Mouse (Mus musculus) telencephalon, adult 2 months (tissue): Measurements from ENCODE around the gene Pde4dip.
A peak's percentile ranks its signal among the peaks of the same experiment; 100 is the strongest.

Experiments
- DNase-seq: peaks from one replicate; pipeline ENCODE4 v3.0.0-alpha.2; 2011; ENCODE audit warnings: low read depth, low spot score

Gene Pde4dip

DNA sequence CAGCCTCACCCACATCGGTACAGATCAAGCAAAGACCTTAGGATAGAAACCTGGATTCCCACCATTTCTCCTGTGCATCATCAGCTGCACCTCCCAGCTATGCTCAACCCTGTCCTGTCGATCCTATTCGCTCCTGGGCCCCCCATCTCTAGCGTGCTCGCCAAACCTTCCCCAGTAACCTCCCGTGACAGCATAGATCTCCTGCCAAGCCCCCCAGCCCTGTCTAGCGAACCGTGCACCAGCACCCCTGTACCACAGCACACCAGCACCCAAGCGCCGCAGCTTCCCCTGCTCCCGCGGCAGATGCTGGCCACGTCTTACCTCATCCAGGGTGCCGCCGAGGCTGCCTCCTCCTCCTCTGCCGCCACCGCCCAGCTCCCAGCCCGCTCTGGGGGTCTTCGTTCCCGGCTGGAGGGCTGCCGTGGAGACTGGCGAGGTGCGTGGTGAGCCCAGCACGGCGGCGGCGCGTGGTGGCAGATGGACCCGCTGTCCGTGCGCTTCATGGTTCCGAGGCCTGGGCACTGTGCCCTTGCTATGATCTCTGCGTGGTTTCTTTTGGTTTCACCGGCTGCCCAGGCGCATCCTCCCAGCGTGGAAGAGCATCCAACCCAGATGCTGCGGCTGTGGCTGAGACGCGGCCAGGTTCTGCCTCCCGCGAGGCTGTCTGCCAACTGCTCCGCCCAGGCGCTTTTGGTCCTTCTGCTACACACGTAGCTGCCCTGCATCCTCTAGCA lies at the start of gene Pde4dip:
Pde4dip (minus strand) TSS at position 540 of the 734 bp plus-strand sequence.
- peak; percentile 64 for DNase-seq

DNA sequence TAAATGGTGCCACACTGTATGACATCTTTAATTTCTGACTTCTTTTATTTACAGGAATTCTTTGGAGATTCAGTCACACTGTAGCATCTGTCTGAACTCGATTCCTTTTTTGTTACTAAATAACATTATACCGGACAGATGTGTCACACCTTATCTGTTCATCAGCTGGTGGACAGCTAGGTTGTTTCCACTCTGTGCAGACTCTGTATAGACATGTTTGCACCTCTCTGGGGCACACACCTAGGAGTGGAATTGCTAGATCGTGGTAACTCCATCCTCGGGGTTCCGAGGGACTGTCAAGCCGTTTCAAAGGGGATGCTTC lies 49.4 kb upstream of the Pde4dip start:
- no peak for DNase-seq

DNA sequence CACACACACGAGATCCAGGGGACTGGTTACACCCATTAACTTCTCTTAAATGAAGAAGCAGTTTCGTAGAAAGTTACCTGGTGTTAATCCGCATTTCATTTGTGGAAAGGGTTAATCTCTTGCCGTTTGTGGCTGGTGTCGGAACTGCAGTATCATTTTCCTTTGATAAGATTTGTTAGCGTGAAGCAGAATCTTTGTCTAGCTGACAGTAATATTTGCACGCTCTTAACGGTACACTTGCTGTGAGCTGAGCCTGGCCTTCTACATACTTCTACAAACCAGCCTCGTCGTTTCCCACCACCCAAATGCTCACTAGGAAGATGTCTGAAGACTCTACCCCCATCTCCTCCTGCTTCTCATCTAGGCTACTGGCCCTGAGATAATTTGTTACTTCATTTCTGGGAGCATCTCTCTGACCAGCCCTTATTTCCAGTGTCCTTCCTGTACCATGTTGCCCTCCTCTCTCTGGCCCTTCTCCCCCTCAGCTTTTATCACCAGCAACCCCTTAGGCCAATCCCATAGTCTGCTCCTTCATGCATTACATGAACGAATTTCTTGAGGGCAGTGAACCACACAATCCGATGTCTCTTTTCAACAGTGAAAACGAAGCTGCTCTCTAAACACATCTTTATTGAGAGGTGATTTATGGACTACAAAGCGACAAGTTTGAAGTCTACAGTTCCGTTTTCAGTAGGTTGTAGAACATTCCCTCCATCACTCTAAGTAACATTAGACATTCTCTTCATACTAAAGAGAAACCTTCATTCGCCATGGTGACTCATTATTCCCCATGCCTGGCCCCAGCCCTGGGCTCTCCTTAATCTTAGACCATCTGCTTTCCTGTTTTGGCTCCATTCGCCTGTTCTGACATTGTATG lies 48.8 kb upstream of the Pde4dip start:
- no peak for DNase-seq

DNA sequence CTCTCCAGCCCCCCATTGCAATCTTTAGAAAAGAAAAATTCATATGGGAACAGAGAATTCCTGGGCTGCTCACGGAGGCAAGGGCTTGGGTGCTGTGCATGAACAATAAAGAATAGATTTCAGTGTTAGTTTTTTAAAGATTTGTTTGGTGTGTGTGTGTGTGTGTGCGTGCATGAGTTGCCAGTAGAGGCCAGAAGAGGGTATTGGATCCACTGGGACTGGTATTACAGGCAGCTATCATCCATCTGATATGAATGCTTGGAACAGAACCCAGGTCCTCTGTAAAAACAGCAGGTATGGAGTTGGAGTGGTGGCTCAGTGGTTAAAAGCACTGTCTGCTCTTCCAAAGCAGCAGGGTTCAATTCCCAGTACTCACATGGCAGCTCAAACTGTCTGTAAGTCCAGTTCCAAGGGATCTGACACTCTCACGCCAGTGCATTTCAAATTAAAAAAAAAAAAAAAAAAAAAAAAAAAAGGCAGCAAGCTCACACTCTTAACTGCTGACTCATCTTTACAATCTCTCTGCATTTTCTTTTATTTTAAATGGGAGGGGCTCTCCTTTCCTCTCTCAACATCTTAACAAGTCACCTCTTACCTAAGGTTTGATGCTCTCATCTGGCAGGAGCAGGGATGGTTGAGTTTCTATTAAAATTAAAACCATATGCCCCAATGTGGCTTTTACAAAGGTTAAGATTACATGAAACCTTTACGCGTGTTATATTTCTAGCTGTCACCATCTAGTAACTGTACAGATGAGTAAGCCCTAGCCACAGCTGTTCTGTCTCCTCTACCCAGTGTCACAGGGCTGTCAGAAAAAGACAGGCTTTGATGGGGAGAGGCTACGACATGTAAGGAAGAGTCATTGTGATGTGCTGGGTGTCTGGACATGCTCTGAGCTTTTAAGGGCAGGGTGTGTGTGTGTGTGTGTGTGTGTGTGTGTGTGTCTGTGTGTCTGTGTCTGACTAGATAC lies 46.1 kb upstream of the Pde4dip start:
- DNase-seq, result no peak

DNA sequence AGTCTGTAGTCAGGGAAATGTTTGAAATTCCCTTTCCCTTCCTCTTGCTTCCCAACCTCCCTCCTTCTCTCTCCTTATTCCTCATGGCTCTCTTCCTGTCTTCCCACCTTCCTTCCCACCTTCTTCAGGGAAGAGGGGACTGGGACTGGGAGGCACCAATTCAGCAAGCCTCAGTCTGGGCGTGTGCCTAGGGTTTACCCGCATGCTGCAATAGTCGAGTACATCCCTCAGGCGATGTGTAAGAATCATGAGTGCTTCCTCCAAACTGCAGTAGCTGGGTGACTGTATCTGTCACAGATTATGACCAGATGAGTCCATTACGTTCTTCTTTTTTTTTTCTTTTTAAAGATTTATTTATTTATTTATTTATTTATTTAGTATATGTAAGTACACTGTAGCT lies 45.3 kb upstream of the Pde4dip start:
- no peak for DNase-seq

DNA sequence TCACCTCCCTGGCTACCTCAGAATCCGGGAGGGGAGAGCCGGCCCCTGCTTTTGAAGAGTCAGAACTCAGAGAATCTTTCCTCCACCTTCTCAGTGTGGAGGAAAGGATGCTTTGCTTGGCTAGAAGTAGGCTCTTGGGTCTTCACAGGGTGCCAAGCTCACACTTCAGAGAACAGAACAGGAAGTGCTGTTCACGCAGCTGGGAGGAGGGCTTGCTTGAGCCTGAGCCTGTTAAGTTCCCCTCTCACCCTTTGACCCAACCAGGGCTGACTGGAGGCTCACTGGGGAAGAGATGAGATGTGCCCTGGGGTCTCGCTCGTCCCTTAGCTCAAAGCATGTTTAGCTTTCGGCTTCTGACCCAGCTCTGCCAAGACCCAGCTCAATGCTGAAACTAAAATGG lies 44.7 kb upstream of the Pde4dip start:
- no peak for DNase-seq

DNA sequence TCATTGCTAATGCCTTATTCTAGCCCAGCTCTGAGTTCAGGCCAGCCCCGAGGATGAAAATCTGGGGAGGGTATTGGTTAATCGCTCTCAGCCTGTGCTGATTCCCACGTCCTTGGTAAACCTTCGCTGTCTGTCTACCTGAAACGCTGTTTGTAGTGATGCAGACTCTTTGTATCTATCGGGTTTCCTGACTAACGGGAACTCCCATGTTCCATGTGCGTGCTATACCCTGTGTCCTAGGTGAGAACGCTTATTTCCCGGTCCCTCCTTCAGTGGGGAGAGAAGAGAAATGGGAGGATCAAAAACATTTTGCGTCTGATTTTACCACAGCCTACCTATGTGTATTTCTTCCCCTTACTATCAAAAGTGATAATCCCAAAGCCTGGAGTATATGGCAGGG lies 44.3 kb upstream of the Pde4dip start:
- DNase-seq, result no peak

DNA sequence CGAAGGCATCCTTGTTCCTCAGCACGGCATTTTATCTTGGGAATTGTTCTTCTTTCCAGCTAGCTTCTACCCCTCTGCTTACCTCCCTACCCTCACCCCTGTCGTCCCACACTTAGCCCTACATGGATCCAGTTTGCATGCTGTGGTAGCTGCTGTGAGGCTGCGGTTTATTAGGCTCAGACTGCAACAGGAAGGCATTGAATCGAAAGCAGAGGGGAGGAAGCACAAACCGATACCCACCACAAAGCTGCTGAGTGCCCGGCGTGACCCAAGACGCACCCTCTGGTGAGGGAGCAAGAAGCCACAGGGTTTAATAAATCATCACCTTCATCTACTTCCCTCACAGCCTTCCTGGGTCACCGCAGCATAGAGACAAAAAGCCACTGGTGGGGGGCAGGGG lies 43.6 kb upstream of the Pde4dip start:
- no peak for DNase-seq

DNA sequence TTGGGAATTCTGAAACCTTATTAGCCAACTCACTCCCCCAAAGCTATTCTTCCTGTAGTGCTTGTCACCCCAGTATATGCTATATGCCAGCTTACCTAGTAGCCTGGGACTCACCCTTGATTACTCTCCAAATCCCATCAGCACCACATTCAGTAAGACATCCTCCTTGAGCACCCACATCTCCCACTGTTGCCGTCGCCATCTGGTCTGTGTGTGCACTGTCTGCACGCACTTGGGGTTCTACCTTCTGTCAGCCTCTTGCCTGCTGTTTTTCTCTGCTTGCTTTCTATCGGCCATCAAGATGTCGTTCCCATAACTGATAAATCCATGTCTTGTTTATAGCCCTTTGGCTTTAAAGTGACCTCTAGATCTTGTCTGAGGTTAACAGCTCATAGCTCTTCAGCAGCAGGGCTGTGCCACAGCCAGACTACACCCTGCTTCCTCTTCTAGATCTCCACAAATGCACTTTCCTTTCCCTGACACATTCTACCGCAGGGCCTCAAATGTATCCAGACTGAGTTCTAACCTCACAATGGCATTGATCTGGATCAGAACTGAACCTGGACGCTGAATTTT lies 42.9 kb upstream of the Pde4dip start:
- DNase-seq, result peak; percentile 62

DNA sequence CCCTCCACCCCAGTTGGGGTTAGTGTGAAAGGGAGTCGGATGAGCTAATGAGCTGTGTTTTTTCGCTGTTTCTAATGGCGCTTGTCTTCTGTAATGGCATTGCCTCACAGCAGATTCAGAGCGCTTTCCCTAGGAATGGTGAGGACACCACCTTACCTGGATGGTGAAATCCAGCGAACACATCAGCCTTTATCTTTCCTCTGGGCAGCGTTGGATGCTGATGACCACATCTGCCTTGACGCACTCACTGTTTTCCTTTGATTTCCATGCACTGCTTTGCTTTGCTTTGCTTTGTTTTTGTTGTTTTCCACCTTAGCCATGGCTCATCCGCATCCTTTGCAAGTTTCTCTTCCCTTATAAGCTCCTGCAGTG lies 42.3 kb upstream of the Pde4dip start:
- DNase-seq, result no peak

DNA sequence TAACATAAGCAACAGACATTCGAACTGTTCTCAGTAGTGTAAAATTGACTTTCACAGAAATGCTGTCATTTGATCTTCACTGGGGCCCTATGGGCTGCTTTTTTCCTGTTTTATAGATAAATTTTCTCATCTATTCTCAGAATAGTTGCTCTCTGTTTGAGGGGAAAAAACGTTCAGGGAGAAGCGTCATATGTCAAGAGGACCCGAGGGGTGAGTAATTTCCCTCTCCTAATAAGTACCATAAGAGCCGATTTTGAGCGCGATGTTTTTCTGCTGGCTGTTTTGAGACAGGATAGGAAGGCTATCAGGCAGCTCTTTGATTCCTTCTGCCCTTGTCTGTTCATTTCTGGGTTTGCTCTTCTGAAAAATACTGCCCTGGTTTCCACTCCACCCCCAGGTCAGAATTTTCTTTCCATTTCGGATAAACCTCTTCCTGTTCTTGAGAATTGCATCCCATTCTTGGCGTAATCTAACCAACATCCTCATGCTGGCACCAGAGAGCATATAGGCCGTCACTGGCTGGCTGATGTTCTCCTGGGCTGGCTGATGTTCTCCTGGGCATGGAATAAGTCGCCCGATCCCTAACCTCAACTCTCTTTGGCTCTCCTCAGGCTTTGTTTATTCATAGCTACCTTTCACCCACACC lies 41.8 kb upstream of the Pde4dip start:
- DNase-seq, result no peak

DNA sequence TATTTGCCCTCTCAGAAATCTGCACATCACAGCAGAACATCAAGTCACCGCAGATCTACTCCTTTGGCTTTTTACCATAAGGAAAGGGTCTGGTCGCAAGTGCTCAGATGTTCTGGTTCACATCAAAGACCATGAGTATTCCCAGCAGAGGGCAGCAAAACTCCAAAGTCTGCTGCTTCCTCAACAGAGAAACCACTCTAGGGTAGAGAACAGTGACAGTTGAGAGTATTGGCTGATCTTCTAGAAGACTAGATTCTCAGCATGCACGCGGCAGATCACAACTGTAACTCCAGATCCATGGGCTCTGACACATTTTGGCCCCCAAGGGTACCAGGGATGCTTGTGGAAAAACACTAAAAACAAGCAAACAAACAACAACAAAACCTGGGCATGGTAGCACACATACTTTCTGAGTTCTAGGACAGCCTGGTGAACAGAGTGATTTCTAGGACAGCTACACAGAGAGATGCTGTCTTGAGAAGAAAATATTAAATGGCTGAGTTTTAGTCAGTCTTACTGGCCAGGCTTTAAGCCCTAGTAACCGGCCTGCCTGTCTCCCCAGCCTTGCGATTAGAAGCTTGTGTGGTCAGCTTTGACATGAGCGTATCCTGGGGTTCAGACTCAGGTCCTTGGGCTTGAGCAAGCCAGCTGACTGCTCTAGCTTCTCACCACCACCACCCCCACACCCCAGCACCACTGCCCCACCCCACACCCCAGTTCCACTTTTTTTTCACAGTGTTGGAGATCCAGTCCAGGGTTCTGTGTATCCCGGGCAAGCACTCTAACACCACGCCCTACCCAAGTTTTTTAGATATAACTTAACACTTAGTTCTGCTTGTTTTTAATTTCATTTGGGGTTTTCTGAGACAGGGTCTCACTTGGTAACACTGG lies 40.7 kb upstream of the Pde4dip start:
- DNase-seq, result peak; percentile 76

DNA sequence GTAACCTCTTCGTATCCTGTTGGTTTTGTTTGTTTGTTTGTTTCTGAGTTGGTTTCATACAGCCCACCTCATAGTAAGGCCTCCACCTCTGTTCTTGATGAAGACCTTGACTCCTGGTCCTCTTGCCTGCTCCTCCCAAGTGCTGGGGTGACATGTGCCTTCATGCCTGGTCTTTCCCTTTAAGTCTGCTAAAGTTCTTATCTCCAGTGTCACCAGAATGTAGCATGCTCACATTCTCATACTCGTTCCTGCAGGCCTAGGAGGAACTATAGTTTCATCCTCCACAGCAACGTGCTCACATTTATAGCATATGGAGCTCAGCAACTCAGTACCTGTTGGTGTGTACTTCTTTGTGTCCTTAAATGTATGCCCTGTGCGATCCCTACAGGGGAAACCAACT lies 38.8 kb upstream of the Pde4dip start:
- no peak for DNase-seq

DNA sequence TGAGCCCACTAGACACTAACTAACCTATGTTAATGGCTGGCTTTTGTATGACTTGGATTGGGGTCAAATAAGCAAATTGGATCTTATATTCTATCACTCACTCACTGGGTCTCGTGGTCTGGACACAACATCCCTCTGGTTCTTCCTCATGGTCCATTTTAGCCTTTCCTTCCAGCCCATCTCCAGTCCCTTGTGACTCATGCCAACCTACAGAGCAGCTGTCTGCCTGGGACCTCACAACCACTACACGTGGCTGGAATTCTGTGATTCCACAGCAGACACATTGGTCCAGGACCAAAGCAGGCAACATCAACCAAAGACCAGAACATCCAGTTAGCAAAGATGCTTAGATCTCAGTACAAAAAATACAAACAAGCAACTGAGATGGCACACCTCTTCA lies 36.7 kb upstream of the Pde4dip start:
- no peak for DNase-seq

DNA sequence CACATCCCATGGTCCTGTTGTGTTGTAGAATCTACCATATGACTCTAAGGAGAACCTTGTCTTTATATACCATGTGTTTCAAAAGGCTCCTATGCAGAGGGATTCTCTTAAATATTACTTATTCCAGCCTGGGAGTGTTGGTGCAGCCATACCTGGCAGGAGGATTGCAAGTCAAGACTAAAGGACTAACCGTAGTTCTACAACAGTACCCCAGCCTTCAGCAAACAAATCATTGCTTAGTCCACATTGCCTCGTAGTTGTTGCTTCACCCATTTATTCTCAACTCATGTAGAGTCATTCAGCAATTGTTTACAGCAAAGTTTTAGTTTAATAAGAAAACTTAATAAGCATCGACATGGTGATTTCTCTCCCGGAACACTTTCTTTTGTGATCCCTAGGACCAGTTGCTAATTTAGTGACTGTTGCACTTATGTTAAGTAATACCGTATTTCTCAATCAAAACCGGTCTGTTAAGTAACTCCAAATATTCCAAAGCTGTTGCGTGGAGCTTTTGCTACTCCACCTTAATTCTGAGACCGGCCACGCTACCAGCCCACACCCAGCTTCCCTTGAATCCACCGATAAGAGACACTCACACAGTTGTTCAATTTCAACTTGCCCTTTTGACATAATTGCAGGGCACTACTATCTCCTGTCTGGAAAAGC lies 30.5 kb upstream of the Pde4dip start:
- DNase-seq, result no peak

DNA sequence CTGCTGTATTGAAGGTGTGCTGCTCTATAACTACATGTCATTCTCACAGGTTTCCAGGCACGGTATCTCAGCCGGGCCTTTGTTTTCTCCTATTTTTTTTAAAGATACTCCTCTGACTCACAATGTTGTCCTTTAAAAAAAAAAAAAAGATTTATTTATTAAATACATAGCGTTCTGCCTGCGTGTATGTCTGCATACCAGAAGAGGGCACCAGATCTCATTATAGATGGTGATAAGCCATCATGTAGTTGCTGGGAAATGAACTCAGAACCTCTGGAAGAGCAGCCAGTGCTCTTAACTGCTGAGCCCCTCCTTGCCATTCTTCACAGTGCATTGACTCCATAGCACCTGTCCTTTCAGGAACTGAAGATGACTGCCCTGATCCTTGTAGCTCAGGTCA lies 26.6 kb upstream of the Pde4dip start:
- no peak for DNase-seq

DNA sequence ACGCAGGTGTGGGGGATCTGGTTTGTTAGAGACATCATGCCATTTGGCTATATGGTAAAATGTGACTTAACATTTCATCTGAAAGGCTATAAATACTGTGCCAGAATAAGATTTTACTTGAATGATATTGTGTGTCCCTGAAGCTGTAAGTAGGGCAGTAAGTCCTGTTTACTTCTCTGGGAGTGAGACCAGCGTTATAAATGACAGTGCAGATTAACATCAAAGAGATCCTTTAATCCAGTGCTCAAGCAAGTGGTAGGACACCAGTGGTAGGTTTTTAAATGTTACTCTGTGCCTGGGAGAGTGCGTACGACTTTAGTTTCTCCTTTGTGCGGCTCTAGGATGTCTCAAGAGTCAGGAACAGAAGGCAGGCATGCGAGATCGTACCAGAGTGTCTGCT lies 22.6 kb upstream of the Pde4dip start:
- no peak for DNase-seq

DNA sequence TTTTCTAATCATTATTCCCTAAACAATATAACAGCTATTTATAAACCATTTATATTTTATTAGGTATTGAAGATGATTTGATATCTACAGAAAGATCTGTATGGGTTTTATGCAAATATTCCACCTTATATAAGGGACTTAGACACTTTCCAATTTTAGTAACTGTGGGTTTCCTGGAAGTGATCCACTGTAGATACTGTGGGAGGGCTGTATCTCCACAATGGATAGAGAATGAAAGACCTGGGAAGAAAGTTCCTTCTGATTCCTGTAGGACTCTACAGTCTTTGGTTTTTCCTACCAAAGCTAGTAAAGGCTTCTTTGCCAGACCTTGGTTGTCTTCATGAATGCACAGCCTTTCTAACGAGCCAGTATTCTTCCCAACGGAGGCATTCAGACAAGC lies 21.2 kb upstream of the Pde4dip start:
- no peak for DNase-seq

DNA sequence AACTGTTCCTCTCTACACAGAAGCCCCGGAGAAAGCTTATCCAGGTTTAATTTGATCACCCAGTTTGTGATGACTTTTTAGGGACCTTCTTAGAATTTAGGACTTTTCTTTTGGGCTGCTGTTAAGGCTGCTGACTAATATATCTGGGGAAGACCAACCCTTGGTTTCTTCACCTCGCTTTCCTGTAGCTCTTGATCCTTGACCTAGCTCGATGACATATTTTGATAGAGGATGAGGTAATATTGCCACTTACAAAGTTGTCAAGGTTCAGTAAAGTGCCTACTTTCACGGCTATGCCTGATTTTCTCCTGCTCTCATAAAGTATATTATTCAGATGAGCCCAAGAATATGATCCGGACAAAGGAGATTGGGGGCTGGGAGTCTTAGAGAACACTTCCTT lies 13.1 kb upstream of the Pde4dip start:
- no peak for DNase-seq
